Comparison of ENCODE assay signal across 15 mouse cellular contexts in genomic region chr16:34241936-34242729, GRCm38 (mm10).
DNase-seq lines count a peak whose midpoint lies in the region; ATAC-seq and TF ChIP-seq lines count a peak whose summit lies in the region.
"Had no signal": no experiment of that assay in that cellular context is flagged by ENCODE, and none has a peak within 500 bp of the region (broad histone marks: within the 10 kb centered on the region; RNA-seq: fewer than 3 reads in every experiment).

No protein-coding gene starts in this region.

- H3K9ac ChIP-seq in heart, embryonic 16.5 days (ENCODE audit: low read length) = no peak overlapping the region
- H3K9ac ChIP-seq: heart, embryonic 12.5 days; hindbrain, embryonic 15.5 days; neural tube, embryonic 15.5 days had no signal

- 0 out of 2 replicates have a peak overlapping the region, but pooled peaks have one; percentile 25 for H3K27ac ChIP-seq in heart, embryonic 16.5 days (ENCODE audit: low read length)
- H3K27ac ChIP-seq in heart, embryonic 10.5 days = no peak overlapping the region
- peak overlapping the region; percentile 90 for H3K27ac ChIP-seq in left cerebral cortex, adult 2 months
- H3K27ac ChIP-seq in olfactory bulb, adult 2 months (ENCODE audit: insufficient read depth, low read depth, low read length) = peak overlapping the region; percentile 28; the same call in 1 of the 2 replicates
- H3K27ac ChIP-seq: hindbrain, embryonic 15.5 days; neural tube, embryonic 15.5 days had no signal

- 88% methylated on average over 16 of the region's 16 CpGs for WGBS in heart, embryonic 16.5 days
- WGBS in heart, embryonic 10.5 days = 93% methylated on average over 16 of the region's 16 CpGs
- WGBS in olfactory bulb, adult 2 months = 71% methylated on average over 16 of the region's 16 CpGs

- peaks cover 17% of the 10 kb centered on the region for H3K36me3 ChIP-seq in heart, embryonic 16.5 days (ENCODE audit: control insufficient read depth, insufficient read depth)
- H3K36me3 ChIP-seq in heart, embryonic 10.5 days = peaks cover 15% of the 10 kb centered on the region

- H3K4me3 ChIP-seq in heart, embryonic 16.5 days (ENCODE audit: low read length) = no peak overlapping the region
- H3K4me3 ChIP-seq in heart, embryonic 10.5 days = no peak overlapping the region
- no peak overlapping the region for H3K4me3 ChIP-seq in left cerebral cortex, adult 2 months
- H3K4me3 ChIP-seq in olfactory bulb, adult 2 months (ENCODE audit: insufficient read depth, low read depth, low read length) = no peak overlapping the region
- H3K4me3 ChIP-seq: heart, embryonic 12.5 days; hindbrain, embryonic 15.5 days; neural tube, embryonic 15.5 days had no signal

- no peak overlapping the region for H3K4me2 ChIP-seq in heart, embryonic 16.5 days (ENCODE audit: low read depth, low read length)
- H3K4me2 ChIP-seq: heart, embryonic 12.5 days; hindbrain, embryonic 15.5 days; neural tube, embryonic 15.5 days had no signal

- no peaks in the 10 kb centered on the region for H3K27me3 ChIP-seq in heart, embryonic 16.5 days (ENCODE audit: control insufficient read depth, insufficient read depth, low read length)
- H3K27me3 ChIP-seq in heart, embryonic 10.5 days (ENCODE audit: insufficient read depth, poor library complexity, severe bottlenecking) = no peaks in the 10 kb centered on the region
- H3K27me3 ChIP-seq: heart, embryonic 12.5 days; hindbrain, embryonic 15.5 days; neural tube, embryonic 15.5 days had no signal

- peaks cover 6% of the 10 kb centered on the region for H3K4me1 ChIP-seq in heart, embryonic 16.5 days (ENCODE audit: control insufficient read depth, insufficient read depth, low read length)
- H3K4me1 ChIP-seq in heart, embryonic 10.5 days = 0 out of 2 replicates have a peak, but pooled peaks cover 5% of the 10 kb centered on the region
- peaks cover 25% of the 10 kb centered on the region for H3K4me1 ChIP-seq in olfactory bulb, adult 2 months (ENCODE audit: control insufficient read depth, insufficient read depth, low read length)
- H3K4me1 ChIP-seq: hindbrain, embryonic 15.5 days; neural tube, embryonic 15.5 days had no signal

- no peaks in the 10 kb centered on the region for H3K9me3 ChIP-seq in heart, embryonic 16.5 days (replicated peaks; ENCODE audit: control insufficient read depth, low read length)
- H3K9me3 ChIP-seq in heart, embryonic 10.5 days = no peaks in the 10 kb centered on the region
- H3K9me3 ChIP-seq: heart, embryonic 12.5 days; hindbrain, embryonic 15.5 days; neural tube, embryonic 15.5 days had no signal

- no peak for ATAC-seq in heart, embryonic 16.5 days (replicated peaks; ENCODE audit: extremely low read depth, insufficient read depth, low FRiP score)

- no peak for TF ChIP-seq POLR2A in olfactory bulb, adult 2 months (IDR thresholded peaks at IDR 0.05; ENCODE audit: insufficient read depth, low read depth, low read length)

- intact Hi-C loops in left cerebral cortex, adult 2 months (cut with DNase I) = loop anchor here (2.0 kb wide), 1 partner anchor 21 kb away; no protein-coding TSS in a partner anchor

- no peak for TF ChIP-seq CTCF in left cerebral cortex, adult 2 months (IDR thresholded peaks at IDR 0.05)
- no peak for TF ChIP-seq CTCF in olfactory bulb, adult 2 months (IDR thresholded peaks at IDR 0.05; ENCODE audit: insufficient read depth, low read depth, low read length)

- no peak for DNase-seq in heart, embryonic 10.5 days (ENCODE audit: low spot score)
- DNase-seq in frontal cortex, postnatal 36 days (ENCODE audit: low spot score in 2 of 2) = peak; percentile 81 to 93
- peak; percentile 71 to 84 for DNase-seq in left cerebral cortex, adult 2 months (ENCODE audit: extremely low spot score in 1 of 2, low spot score in 2 of 2)
- DNase-seq in liver = no peak
- DNase-seq in gastrocnemius, postnatal 25 days = no peak
- DNase-seq in cerebellum, adult 11-12 months = no peak
- DNase-seq: cerebellum, adult 9-11 months; kidney, adult 8-10 months; spleen, adult 18-20 months; thymus, postnatal 36 days had no signal

Comparison
In these comparisons a context has a peak if more than half of its experiments do, and no peak if none do; other contexts are left out.
1. DNase-seq: peak in frontal cortex, postnatal 36 days (2 of 2) and left cerebral cortex, adult 2 months (2 of 2); none in heart, embryonic 10.5 days (single experiment), liver (single experiment), gastrocnemius, postnatal 25 days (single experiment) and cerebellum, adult 11-12 months (single experiment).